Mouse (Mus musculus) erythroblast, embryonic 14.5 days (primary cell): ENCODE data around the gene Wwox.

Experiments
- GATA1 ChIP-seq: IDR thresholded peaks from 2 replicates; pipeline ENCODE4 v1.6.1; 2012; ENCODE audit warnings: low read length, inconsistent platforms, mixed read lengths
- TAL1 ChIP-seq: IDR thresholded peaks from 3 replicates; pipeline ENCODE4 v1.6.1; 2012; ENCODE audit warnings: low read length, inconsistent platforms, mixed read lengths

DNA sequence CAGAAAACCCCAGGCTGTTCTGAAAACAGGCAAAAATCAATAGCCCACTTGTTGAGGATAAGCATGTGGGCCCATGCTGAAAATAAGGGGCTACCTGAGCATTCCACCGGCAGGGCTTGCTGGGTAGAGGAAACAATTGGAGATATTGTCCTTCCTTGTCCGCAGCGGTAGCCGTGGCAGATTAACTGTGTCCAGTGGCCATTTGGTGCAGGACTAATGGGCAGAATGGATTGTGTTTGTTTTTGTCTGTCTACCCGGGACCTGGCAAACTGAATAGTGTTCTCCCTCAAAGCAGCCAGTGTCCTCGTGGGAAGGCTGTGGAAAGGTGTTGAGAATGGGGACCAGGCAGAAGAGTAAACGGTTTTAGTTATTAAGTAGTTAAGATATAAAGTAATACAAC, 416.4 kb downstream of the Wwox start:
- TF ChIP-seq GATA1 (no peak), TAL1 (no peak)
